Mouse (Mus musculus) adrenal gland, adult 18-20 months (tissue): ENCODE measurements at regions not wholly inside any gene's neighbourhood (a gene's known extent, or its start where the extent isn't known, plus 50 kb on each side); places are given as distances from the start of the nearest gene placed in this dataset.

Experiments used
- DNase-seq, 2 experiments: peaks; one replicate each; pipeline ENCODE4 v3.0.0; 2021 to 2022; ENCODE audit warnings: low spot score in 2 of 2

GRCm38 (mm10) chr11:20460501-20460921 is 82.5 kb upstream of the Sertad2 start:
- no peak for DNase-seq

- DNase-seq: no peak
Measured at GRCm38 (mm10) chr11:20462076-20462475, 81.0 kb upstream of the Sertad2 start.

- DNase-seq: no peak
Measured at GRCm38 (mm10) chr11:20463173-20463681, 79.8 kb upstream of the Sertad2 start.

GRCm38 (mm10) chr11:20464564-20464963 is 78.5 kb upstream of the Sertad2 start:
- DNase-seq: no peak

- no peak for DNase-seq
Measured at GRCm38 (mm10) chr11:20466591-20466990, 76.5 kb upstream of the Sertad2 start.

- no peak for DNase-seq
Measured at GRCm38 (mm10) chr11:20468319-20469018, 74.6 kb upstream of the Sertad2 start.

GRCm38 (mm10) chr11:20469368-20469767 is 73.7 kb upstream of the Sertad2 start:
- no peak for DNase-seq

- DNase-seq: no peak
Measured at GRCm38 (mm10) chr11:20470396-20470795, 72.7 kb upstream of the Sertad2 start.

- DNase-seq: no peak
Measured at GRCm38 (mm10) chr11:20472336-20472735, 70.7 kb upstream of the Sertad2 start.

- DNase-seq: no peak
Measured at GRCm38 (mm10) chr11:20475629-20476028, 67.4 kb upstream of the Sertad2 start.

- no peak for DNase-seq
Measured at GRCm38 (mm10) chr11:20476494-20476893, 66.6 kb upstream of the Sertad2 start.

GRCm38 (mm10) chr11:20477183-20478037 is 65.6 kb upstream of the Sertad2 start:
- DNase-seq: peak; percentile 56 to 64

GRCm38 (mm10) chr11:20480632-20481031 is 62.4 kb upstream of the Sertad2 start:
- no peak for DNase-seq

GRCm38 (mm10) chr11:20485371-20485770 is 57.7 kb upstream of the Sertad2 start:
- DNase-seq: no peak
